Mouse (Mus musculus): Measurements from ENCODE around the gene Ppat.

GRCm38 (mm10) chr5:76945678-76946033 is 5.7 kb downstream of the Ppat start:
- TF ChIP-seq POLR2A (IDR thresholded peaks at IDR 0.05; ENCODE audit: insufficient read depth, low read depth, low read length) = no peak
- TF ChIP-seq CTCF (IDR thresholded peaks at IDR 0.05) = no peak
- no peak for TF ChIP-seq EP300 (IDR thresholded peaks at IDR 0.05; ENCODE audit: insufficient read depth, low read depth, low read length)
